Mouse (Mus musculus) MEL (cell line): ENCODE results near the gene Gpn2. TPM values are rescaled to one million over a fixed set of nuclear protein-coding genes. Genes with fewer than 3 reads are reported as not detected.

Source experiments
- DNase-seq: peaks from one replicate; pipeline ENCODE4 v3.0.0; 2011; ENCODE audit warnings: low read depth, low spot score
- H3K27ac ChIP-seq: 2 replicates; pipeline ENCODE4 v1.5.1; 2012; ENCODE audit warnings: low read depth, mild to moderate bottlenecking, control low read depth, low read length, moderate library complexity; ENCODE audit not compliant: control insufficient read depth
- H3K27me3 ChIP-seq, 2 experiments: fragments of 150-350 bp in 1 of 2; sonication (generic) in 1 of 2; 2 replicates each; pipeline ENCODE4 v1.6.1; 2012; ENCODE audit warnings: low read length in 2 of 2, mild to moderate bottlenecking in 2 of 2, improper control_type of control experiment in 1 of 2, moderate library complexity in 1 of 2; ENCODE audit not compliant: insufficient read depth in 2 of 2, control insufficient read depth in 1 of 2
- H3K36me3 ChIP-seq, 2 experiments: 2 replicates each; pipeline ENCODE4 v1.6.1; 2012 to 2014; ENCODE audit warnings: low read length in 2 of 2, improper control_type of control experiment in 1 of 2, inconsistent platforms in 1 of 2, mild to moderate bottlenecking in 1 of 2; ENCODE audit not compliant: insufficient read depth in 2 of 2, control insufficient read depth in 1 of 2
- H3K4me1 ChIP-seq, 2 experiments: fragments of 150-350 bp in 1 of 2; sonication (generic) in 1 of 2; 2 replicates each; pipeline ENCODE4 v1.6.1; 2012; ENCODE audit warnings: low read length in 2 of 2, improper control_type of control experiment in 1 of 2, mild to moderate bottlenecking in 1 of 2; ENCODE audit not compliant: insufficient read depth in 2 of 2, control insufficient read depth in 1 of 2
- H3K4me3 ChIP-seq, 2 experiments: fragments of 150-350 bp in 1 of 2; sonication (generic) in 1 of 2; 2 replicates each; pipeline ENCODE4 v1.5.1; 2012; ENCODE audit warnings: low read depth in 2 of 2, low read length in 2 of 2, mild to moderate bottlenecking in 2 of 2, moderate library complexity in 2 of 2, control low read depth in 1 of 2, improper control_type of control experiment in 1 of 2; ENCODE audit not compliant: control insufficient read depth in 1 of 2, insufficient read depth in 1 of 2
- H3K79me2 ChIP-seq: 2 replicates; pipeline ENCODE4 v1.6.1; 2012; ENCODE audit warnings: mild to moderate bottlenecking, low read length, moderate library complexity; ENCODE audit not compliant: control insufficient read depth, poor library complexity, insufficient read depth
- H3K9ac ChIP-seq: 2 replicates; pipeline ENCODE4 v1.6.1; 2012; ENCODE audit warnings: low read depth, mild to moderate bottlenecking, control low read depth, low read length, moderate library complexity; ENCODE audit not compliant: control insufficient read depth, poor library complexity, severe bottlenecking
- H3K9me3 ChIP-seq: fragments of 150-350 bp; sonication (generic); replicated peaks from 2 replicates; pipeline ENCODE4 v1.6.1; 2012; ENCODE audit warnings: mild to moderate bottlenecking, low read length, improper control_type of control experiment, moderate library complexity; ENCODE audit not compliant: insufficient read depth
- BHLHE40 ChIP-seq: IDR thresholded peaks from 2 replicates; pipeline ENCODE4 v1.6.1; 2012; ENCODE audit warnings: low read depth, mild to moderate bottlenecking, inconsistent platforms, low read length, improper control_type of control experiment, borderline replicate concordance
- CHD2 ChIP-seq: IDR thresholded peaks from 2 replicates; pipeline ENCODE4 v1.6.1; 2011; ENCODE audit warnings: low read length, improper control_type of control experiment
- CTCF ChIP-seq, 3 experiments: IDR thresholded peaks in 2 of 3; conservative IDR thresholded peaks in 1 of 3; 2 replicates each; pipeline ENCODE4 v1.5.1; 2011 to 2012; ENCODE audit warnings: low read length in 3 of 3, low read depth in 2 of 3, mild to moderate bottlenecking in 2 of 3, improper control_type of control experiment in 1 of 3, inconsistent platforms in 1 of 3, mixed read lengths in 1 of 3, moderate library complexity in 1 of 3; ENCODE audit not compliant: control insufficient read depth in 1 of 3, insufficient read depth in 1 of 3, poor library complexity in 1 of 3, severe bottlenecking in 1 of 3
- E2F4 ChIP-seq: IDR thresholded peaks from 2 replicates; pipeline ENCODE4 v1.6.1; 2011; ENCODE audit warnings: low read depth, low read length, improper control_type of control experiment, borderline replicate concordance
- ELF1 ChIP-seq: IDR thresholded peaks from 2 replicates; pipeline ENCODE4 v1.6.1; 2014; ENCODE audit warnings: low read depth, mild to moderate bottlenecking, inconsistent platforms, low read length, improper control_type of control experiment, moderate library complexity
- EP300 ChIP-seq, 2 experiments: IDR thresholded peaks; 2 replicates each; pipeline ENCODE4 v1.6.1; 2011; ENCODE audit warnings: improper control_type of control experiment in 2 of 2, low read length in 2 of 2, low read depth in 1 of 2, mild to moderate bottlenecking in 1 of 2
- ETS1 ChIP-seq: IDR thresholded peaks from 2 replicates; pipeline ENCODE4 v1.6.1; 2012; ENCODE audit warnings: low read depth, mild to moderate bottlenecking, inconsistent platforms, low read length, improper control_type of control experiment, moderate library complexity
- GABPA ChIP-seq: IDR thresholded peaks from 2 replicates; pipeline ENCODE4 v1.6.1; 2012; ENCODE audit warnings: low read depth, mild to moderate bottlenecking, inconsistent platforms, low read length, improper control_type of control experiment, moderate library complexity
- GATA1 ChIP-seq: IDR thresholded peaks from 2 replicates; pipeline ENCODE4 v1.6.1; 2011; ENCODE audit warnings: low read depth, low read length, improper control_type of control experiment
- HCFC1 ChIP-seq: IDR thresholded peaks from 2 replicates; pipeline ENCODE4 v1.6.1; 2012; ENCODE audit warnings: low read depth, mild to moderate bottlenecking, inconsistent platforms, low read length, improper control_type of control experiment, moderate library complexity
- JUND ChIP-seq: IDR thresholded peaks from 2 replicates; pipeline ENCODE4 v1.6.1; 2011; ENCODE audit warnings: low read depth, mild to moderate bottlenecking, improper control_type of control experiment, low read length
- KAT2A ChIP-seq: conservative IDR thresholded peaks from 2 replicates; pipeline ENCODE4 v1.6.1; 2012; ENCODE audit warnings: low read depth, low read length, improper control_type of control experiment, inconsistent platforms
- MAFK ChIP-seq: IDR thresholded peaks from 2 replicates; pipeline ENCODE4 v1.6.1; 2011; ENCODE audit warnings: low read depth, mild to moderate bottlenecking, low read length, improper control_type of control experiment, borderline replicate concordance
- MAX ChIP-seq: IDR thresholded peaks from 2 replicates; pipeline ENCODE4 v1.6.1; 2011; ENCODE audit warnings: low read length, improper control_type of control experiment
- MAZ ChIP-seq: IDR thresholded peaks from 2 replicates; pipeline ENCODE4 v1.6.1; 2012; ENCODE audit warnings: low read depth, mild to moderate bottlenecking, inconsistent platforms, low read length, improper control_type of control experiment
- MEF2A ChIP-seq: IDR thresholded peaks from 2 replicates; pipeline ENCODE4 v1.6.1; 2014; ENCODE audit warnings: low read depth, mild to moderate bottlenecking, inconsistent platforms, low read length, improper control_type of control experiment; ENCODE audit not compliant: poor library complexity, insufficient replicate concordance, severe bottlenecking; ENCODE audit errors: extremely low read depth
- MYB ChIP-seq: IDR thresholded peaks from 2 replicates; pipeline ENCODE4 v1.6.1; 2011; ENCODE audit warnings: mild to moderate bottlenecking, low read depth, low read length, improper control_type of control experiment
- MYC ChIP-seq: IDR thresholded peaks from 2 replicates; pipeline ENCODE4 v1.6.1; 2011; ENCODE audit warnings: low read depth, mild to moderate bottlenecking, low read length, improper control_type of control experiment, moderate library complexity
- NELFE ChIP-seq: IDR thresholded peaks from 2 replicates; pipeline ENCODE4 v1.6.1; 2011; ENCODE audit warnings: low read depth, low read length, improper control_type of control experiment
- NRF1 ChIP-seq: IDR thresholded peaks from 2 replicates; pipeline ENCODE4 v1.6.1; 2014; ENCODE audit warnings: low read depth, mild to moderate bottlenecking, inconsistent platforms, low read length, improper control_type of control experiment, moderate library complexity; ENCODE audit not compliant: poor library complexity, insufficient read depth, severe bottlenecking
- POLR2A ChIP-seq, 2 experiments: IDR thresholded peaks; 2 replicates each; pipeline ENCODE4 v1.6.1; 2011 to 2012; ENCODE audit warnings: low read length in 2 of 2, mild to moderate bottlenecking in 2 of 2, control low read depth in 1 of 2, improper control_type of control experiment in 1 of 2, low read depth in 1 of 2, moderate library complexity in 1 of 2; ENCODE audit not compliant: control insufficient read depth in 1 of 2, insufficient read depth in 1 of 2, poor library complexity in 1 of 2
- POLR2AphosphoS2 ChIP-seq: IDR thresholded peaks from 2 replicates; pipeline ENCODE4 v1.6.1; 2011; ENCODE audit warnings: low read length, improper control_type of control experiment
- POLR2AphosphoS5 ChIP-seq: IDR thresholded peaks from 2 replicates; pipeline ENCODE4 v1.6.1; 2012; ENCODE audit warnings: low read depth, borderline replicate concordance, mild to moderate bottlenecking, inconsistent platforms, low read length, moderate library complexity, mixed read lengths
- RAD21 ChIP-seq: IDR thresholded peaks from 2 replicates; pipeline ENCODE4 v1.6.1; 2011; ENCODE audit warnings: mild to moderate bottlenecking, low read depth, low read length, improper control_type of control experiment
- RCOR1 ChIP-seq: IDR thresholded peaks from 2 replicates; pipeline ENCODE4 v1.6.1; 2012; ENCODE audit warnings: low read depth, mild to moderate bottlenecking, inconsistent platforms, low read length, improper control_type of control experiment
- SIN3A ChIP-seq: IDR thresholded peaks from 2 replicates; pipeline ENCODE4 v1.6.1; 2012; ENCODE audit warnings: low read length, improper control_type of control experiment, inconsistent platforms
- SMC3 ChIP-seq: IDR thresholded peaks from 2 replicates; pipeline ENCODE4 v1.6.1; 2011; ENCODE audit warnings: low read depth, low read length, improper control_type of control experiment
- TAL1 ChIP-seq: IDR thresholded peaks from 2 replicates; pipeline ENCODE4 v1.6.1; 2012; ENCODE audit warnings: mild to moderate bottlenecking, inconsistent platforms, low read length, moderate library complexity, mixed read lengths
- TBP ChIP-seq: IDR thresholded peaks from 2 replicates; pipeline ENCODE4 v1.8.0; 2011; ENCODE audit warnings: low read depth, low read length, improper control_type of control experiment
- TCF12 ChIP-seq: IDR thresholded peaks from 2 replicates; pipeline ENCODE4 v1.6.1; 2014; ENCODE audit warnings: low read depth, mild to moderate bottlenecking, inconsistent platforms, low read length, improper control_type of control experiment, moderate library complexity
- UBTF ChIP-seq: IDR thresholded peaks from 2 replicates; pipeline ENCODE4 v1.6.1; 2012; ENCODE audit warnings: low read depth, mild to moderate bottlenecking, inconsistent platforms, low read length, improper control_type of control experiment, moderate library complexity, borderline replicate concordance; ENCODE audit not compliant: insufficient read depth
- USF1 ChIP-seq: IDR thresholded peaks from 2 replicates; pipeline ENCODE4 v1.6.1; 2014; ENCODE audit warnings: low read depth, mild to moderate bottlenecking, inconsistent platforms, low read length, improper control_type of control experiment, moderate library complexity
- ZC3H11A ChIP-seq: IDR thresholded peaks from 2 replicates; pipeline ENCODE4 v1.6.1; 2012; ENCODE audit warnings: low read depth, mild to moderate bottlenecking, inconsistent platforms, low read length, improper control_type of control experiment
- ZKSCAN1 ChIP-seq: IDR thresholded peaks from 2 replicates; pipeline ENCODE4 v1.6.1; 2012; ENCODE audit warnings: low read depth, mild to moderate bottlenecking, inconsistent platforms, low read length, improper control_type of control experiment, moderate library complexity
- ZMIZ1 ChIP-seq: IDR thresholded peaks from 2 replicates; pipeline ENCODE4 v1.6.1; 2012; ENCODE audit warnings: low read depth, mild to moderate bottlenecking, inconsistent platforms, low read length, improper control_type of control experiment, moderate library complexity
- ZNF384 ChIP-seq: IDR thresholded peaks from 2 replicates; pipeline ENCODE4 v1.6.1; 2012; ENCODE audit warnings: low read depth, mild to moderate bottlenecking, inconsistent platforms, low read length, improper control_type of control experiment
- polyA plus RNA-seq, 2 experiments: library from polyadenylated mRNA; stranded (reverse) in 1 of 2; unstranded in 1 of 2; fragments of >175 nt in 1 of 2; fragments of >200 nt in 1 of 2; gene quantifications; 2 replicates each; pipeline versions ENCODE4 v1.2.1 to v1.2.4; 2012; ENCODE audit warnings: low replicate concordance in 2 of 2, low read depth in 1 of 2; ENCODE audit not compliant: insufficient read length in 2 of 2, insufficient read depth in 1 of 2, missing spikeins in 1 of 2
- total RNA-seq: library from RNA; depleted of rRNA; stranded (reverse); fragments of 300-350 nt; gene quantifications from 2 replicates; pipeline ENCODE4 v1.2.3, GENCODE M21; 2012

The Gpn2 gene
- total and polyA plus RNA-seq, 3 experiments: 28.6 to 43.3 TPM; not detected in 1

GRCm38 (mm10) chr4:133633332-133634042 is 49.3 kb downstream of the Gpn2 start:
- Histone ChIP-seq H3K27me3 (no peaks in the 10 kb centered on the region), H3K27ac (0 out of 2 replicates have a peak overlapping the region, but pooled peaks have one; percentile 4)
- TF ChIP-seq MYB: no peak
- TF ChIP-seq UBTF: peak; percentile 57; the same call in 1 of the 2 replicates
- no peak for TF ChIP-seq BHLHE40
- TF ChIP-seq MAX: no peak
- no peak for TF ChIP-seq SIN3A
- no peak for TF ChIP-seq ZNF384
- no peak for TF ChIP-seq JUND
- TF ChIP-seq TBP: no peak
- TF ChIP-seq ZMIZ1: no peak
- no peak for TF ChIP-seq KAT2A
- no peak for TF ChIP-seq ELF1
- TF ChIP-seq NELFE: peak; percentile 41
- TF ChIP-seq RAD21: no peak
- 0 out of 2 replicates have a peak, but pooled peaks have one; percentile 12 for TF ChIP-seq SMC3
- peak; percentile 21 to 52 for TF ChIP-seq POLR2A (IDR thresholded peaks at IDR 0.05; ENCODE audit: control insufficient read depth in 1 of 2, insufficient read depth in 1 of 2, low read depth in 1 of 2, low read length in 2 of 2, poor library complexity in 1 of 2)
- no peak for TF ChIP-seq POLR2AphosphoS5
- TF ChIP-seq HCFC1: no peak
- peak in 2 of 3 experiments; percentile 69 to 79; a peak in 5 of 6 replicates for TF ChIP-seq CTCF (IDR thresholded peaks at IDR 0.05 in 2 of 3, conservative IDR thresholded peaks at IDR 0.05 in 1 of 3; ENCODE audit: control insufficient read depth in 1 of 3, insufficient read depth in 1 of 3, low read depth in 2 of 3, low read length in 3 of 3, poor library complexity in 1 of 3, severe bottlenecking in 1 of 3)
- no peak for TF ChIP-seq RCOR1
- TF ChIP-seq USF1: no peak
- TF ChIP-seq MAFK: no peak
- TF ChIP-seq MYC: no peak
- no peak for TF ChIP-seq CHD2
- no peak for TF ChIP-seq NRF1
- no peak for TF ChIP-seq TAL1
- no peak for TF ChIP-seq GABPA
- TF ChIP-seq POLR2AphosphoS2: no peak
- no peak; the same call in 1 of the 2 replicates for TF ChIP-seq TCF12
- no peak for TF ChIP-seq ETS1
- no peak for TF ChIP-seq EP300 (IDR thresholded peaks at IDR 0.05; ENCODE audit: low read depth in 1 of 2, low read length in 2 of 2)
- no peak for TF ChIP-seq GATA1
- TF ChIP-seq MEF2A: no peak
- peak; percentile 87; the same call in 1 of the 2 replicates for TF ChIP-seq MAZ
- TF ChIP-seq ZKSCAN1: no peak
- TF ChIP-seq ZC3H11A: no peak
- no peak for TF ChIP-seq E2F4

More at GRCm38 (mm10) chr4:133633332-133634042, 49.3 kb downstream of the Gpn2 start:
- Histone ChIP-seq H3K9me3 (no peaks in the 10 kb centered on the region), H3K4me1 (peaks cover 3 to 15% of the 10 kb centered on the region in 2 experiments; a peak in 3 of 4 replicates), H3K9ac (peak overlapping the region; percentile 89), H3K4me3 (peak overlapping the region; percentile 78 to 98), H3K36me3 (peaks cover 0 to 6% of the 10 kb centered on the region in 2 experiments; a peak in 2 of 4 replicates), H3K79me2 (peaks cover 8% of the 10 kb centered on the region)
- DNase-seq: peak; percentile 87
